Comparison of ENCODE assay signal across 11 mouse cellular contexts in the genomic region with DNA sequence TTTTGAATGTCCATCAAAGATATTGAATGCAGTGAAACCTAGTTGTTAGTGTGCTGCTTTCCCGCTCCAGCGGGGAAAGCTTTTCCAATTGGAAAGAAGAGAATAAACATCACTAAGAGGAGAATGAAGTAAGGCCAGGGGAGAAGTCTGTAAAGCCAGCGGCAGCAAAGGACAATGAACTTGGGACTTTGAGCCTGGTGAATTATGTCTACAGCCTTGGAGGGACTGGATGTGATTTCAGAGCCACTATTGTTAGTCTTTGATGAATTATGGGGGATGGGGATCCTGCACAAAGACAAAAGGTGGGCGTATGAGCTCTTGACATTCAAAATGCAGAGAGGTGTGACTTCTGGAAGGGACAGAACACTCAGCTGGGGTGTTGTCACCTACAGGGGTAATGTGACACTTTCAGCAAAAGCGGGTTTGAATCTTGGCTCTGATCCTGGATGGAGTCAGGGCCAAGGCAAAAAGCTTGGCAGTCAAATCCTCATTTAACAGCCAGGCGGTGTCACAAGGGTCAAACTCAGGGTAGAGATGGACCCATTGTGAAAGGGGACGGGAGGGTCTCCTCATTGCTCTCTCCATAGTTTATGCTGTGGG. TPM values are rescaled to one million over a fixed set of nuclear protein-coding genes. Genes with fewer than 3 reads are reported as not detected.
A peak's percentile ranks its signal among the peaks of the same experiment; 100 is the strongest.
DNase-seq lines count a peak whose midpoint lies in the region.
"Had no signal": no experiment of that assay in that cellular context is flagged by ENCODE, and none has a peak within 500 bp of the region (broad histone marks: within the 10 kb centered on the region; RNA-seq: fewer than 3 reads in every experiment).

No protein-coding gene starts in this region.

- H3K4me3 ChIP-seq in heart, embryonic 10.5 days: no peak overlapping the region
- H3K4me3 ChIP-seq: embryonic facial prominence, embryonic 15.5 days; forebrain, embryonic 12.5 days had no signal

- no peaks in the 10 kb centered on the region for H3K9me3 ChIP-seq in heart, embryonic 10.5 days
- H3K9me3 ChIP-seq: embryonic facial prominence, embryonic 15.5 days; forebrain, embryonic 12.5 days had no signal

- no peaks in the 10 kb centered on the region for H3K27me3 ChIP-seq in heart, embryonic 10.5 days (ENCODE audit: insufficient read depth, poor library complexity, severe bottlenecking)
- H3K27me3 ChIP-seq: embryonic facial prominence, embryonic 15.5 days; forebrain, embryonic 12.5 days had no signal

- H3K36me3 ChIP-seq in heart, embryonic 10.5 days: no peaks in the 10 kb centered on the region
- H3K36me3 ChIP-seq: embryonic facial prominence, embryonic 15.5 days; forebrain, embryonic 12.5 days had no signal

- no peak overlapping the region for H3K27ac ChIP-seq in heart, embryonic 10.5 days
- H3K27ac ChIP-seq: embryonic facial prominence, embryonic 15.5 days; forebrain, embryonic 12.5 days had no signal

- H3K4me1 ChIP-seq in heart, embryonic 10.5 days: peaks cover 6% of the 10 kb centered on the region; the same call in 1 of the 2 replicates
- H3K4me1 ChIP-seq: embryonic facial prominence, embryonic 15.5 days had no signal

- DNase-seq in heart, adult 11 months: peak; percentile 93
- no peak for DNase-seq in heart, embryonic 10.5 days (ENCODE audit: low spot score)
- DNase-seq in ovary, postnatal 14 days (ENCODE audit: low spot score): peak; percentile 10
- no peak for DNase-seq in ovary, postnatal 10 days (ENCODE audit: low spot score)
- DNase-seq in heart, postnatal 4 days: peak; percentile 43
- DNase-seq in right cerebral cortex, postnatal 4 days: no peak
- no peak for DNase-seq in cerebellum, adult 18-20 months
- DNase-seq: gastrocnemius, postnatal 10 days had no signal

- 76% methylated on average over 7 of the region's 7 CpGs for WGBS in heart, embryonic 10.5 days

RNA-seq across cellular contexts. Expression of gene Unc5cl, which starts 46.2 kb away (rescaled TPM):
- polyA plus RNA-seq in heart, embryonic 10.5 days (2016; fragmentation: Nextera tagmentation; extraction: Ambion mirVana): 0.20 and 0.26 TPM in 2 replicates
- total RNA-seq in heart, postnatal 4 days (2021): under 1 TPM; 0.14 to 0.21 TPM
- total RNA-seq: gastrocnemius, postnatal 10 days had no signal
- polyA plus RNA-seq: embryonic facial prominence, embryonic 15.5 days had no signal

RNA-seq across cellular contexts. Expression of gene Tspo2, which starts 49.6 kb away (rescaled TPM):
- polyA plus RNA-seq in heart, embryonic 10.5 days (2016; fragmentation: Nextera tagmentation; extraction: Ambion mirVana): 0.43 and 0.67 TPM in 2 replicates
- total RNA-seq in heart, postnatal 4 days (2021): under 1 TPM; 0.36 to 0.47 TPM
- total RNA-seq: left cerebral cortex, postnatal 25 days had no signal

Comparison
In these comparisons a context has a peak if more than half of its experiments do, and no peak if none do; other contexts are left out.
1. DNase-seq: peak in heart, adult 11 months (single experiment), ovary, postnatal 14 days (single experiment) and heart, postnatal 4 days (single experiment); none in heart, embryonic 10.5 days (single experiment), ovary, postnatal 10 days (single experiment), right cerebral cortex, postnatal 4 days (single experiment) and cerebellum, adult 18-20 months (0 of 2).